Mouse (Mus musculus) liver, postnatal 0 days (tissue): ENCODE measurements around the gene Zdhhc18. TPM values are rescaled to one million over a fixed set of nuclear protein-coding genes. Genes with fewer than 3 reads are reported as not detected.
"Not testable (repeated sequence)": the region's sequence is repeated elsewhere in the genome, so short reads cannot be mapped to it uniquely, and the experiment has no call there.

Experiments
- ATAC-seq: fragments of 200-750 bp; cut with Nextera tagmentation; 2 replicates; pipeline ENCODE4 v1.8.0; 2017; ENCODE audit warnings: mild to moderate bottlenecking, moderate library complexity
- DNase-seq: peaks from one replicate; pipeline ENCODE4 v3.0.0-alpha.2; 2016
- H3K27ac ChIP-seq: fragments of 300-500 bp; sonication (generic); 2 replicates; pipeline ENCODE4 v1.5.1; 2014; ENCODE audit warnings: antibody characterized with exemption, moderate library complexity, mild to moderate bottlenecking, low read depth
- H3K27me3 ChIP-seq: fragments of 300-500 bp; sonication (generic); 2 replicates; pipeline ENCODE4 v1.6.1; 2014; ENCODE audit warnings: low read length, control low read depth, mixed read lengths; ENCODE audit not compliant: insufficient read depth
- H3K36me3 ChIP-seq: fragments of 300-500 bp; sonication (generic); replicated peaks from 2 replicates; pipeline ENCODE4 v1.6.1; 2014; ENCODE audit warnings: mild to moderate bottlenecking, control low read depth, low read length, moderate library complexity, mixed read lengths; ENCODE audit not compliant: insufficient read depth
- H3K4me1 ChIP-seq: fragments of 300-500 bp; sonication (generic); 2 replicates; pipeline ENCODE4 v1.6.1; 2014; ENCODE audit warnings: antibody characterized with exemption, mild to moderate bottlenecking, control low read depth; ENCODE audit not compliant: insufficient read depth
- H3K4me2 ChIP-seq: fragments of 300-500 bp; sonication (generic); 2 replicates; pipeline ENCODE4 v1.6.1; 2014; ENCODE audit warnings: low read depth, mild to moderate bottlenecking, low read length, moderate library complexity, mixed read lengths
- H3K4me3 ChIP-seq: fragments of 300-500 bp; sonication (generic); 2 replicates; pipeline ENCODE4 v1.5.1; 2014; ENCODE audit warnings: low read depth, low read length
- H3K9ac ChIP-seq: fragments of 300-500 bp; sonication (generic); replicated peaks from 2 replicates; pipeline ENCODE4 v1.6.1; 2014; ENCODE audit warnings: mild to moderate bottlenecking, moderate library complexity
- H3K9me3 ChIP-seq: fragments of 300-500 bp; sonication (generic); 2 replicates; pipeline ENCODE4 v1.6.1; 2016; ENCODE audit warnings: mild to moderate bottlenecking, control low read depth, low read length, mixed read lengths
- CTCF ChIP-seq: sonication (generic); IDR thresholded peaks from 2 replicates; pipeline ENCODE4 v1.5.1; 2016; ENCODE audit warnings: antibody characterized with exemption, low read depth
- EP300 ChIP-seq: IDR thresholded peaks from 2 replicates; pipeline ENCODE4 v1.6.1; 2016; ENCODE audit warnings: antibody characterized with exemption, low read depth, mild to moderate bottlenecking
- WGBS: fragments of 180-500 bp; shearing (Covaris S2); extraction: QIAGEN DNeasy Blood & Tissue Kit; methylation state at CpG from one replicate; pipeline ENCODE4 v1.1.7; 2014; ENCODE audit not compliant: insufficient replicate concordance; 5-methylcytosine and 5-hydroxymethylcytosine counted together
- polyA plus RNA-seq: library from polyadenylated mRNA; unstranded; fragments of >200 nt; fragmentation: Nextera tagmentation; extraction: Ambion mirVana; gene quantifications from 2 replicates; pipeline ENCODE4 v1.2.1, GENCODE M21; 2015

The Zdhhc18 gene
- polyA plus RNA-seq, 1 experiment from 2014 or later, result 2.6 TPM

- 77% methylated on average over 10 of the region's 10 CpGs for WGBS
- Histone ChIP-seq H3K4me1 (peaks cover 5% of the 10 kb centered on the region; the same call in 1 of the 2 replicates), H3K27ac (no peak overlapping the region), H3K27me3 (no peaks in the 10 kb centered on the region), H3K9ac (no peak overlapping the region), H3K4me3 (no peak overlapping the region), H3K4me2 (no peak overlapping the region), H3K9me3 (no peaks in the 10 kb centered on the region), H3K36me3 (no peaks in the 10 kb centered on the region)
- TF ChIP-seq EP300, result no peak
- TF ChIP-seq CTCF, result no peak
- DNase-seq (no peak), ATAC-seq (no peak)
These were observed 2.8 kb upstream of the Zdhhc18 start for GRCm38 (mm10) chr4:133652746-133653145.

GRCm38 (mm10) chr4:133651986-133652385 lies 2.0 kb upstream of the Zdhhc18 start:
- H3K36me3 ChIP-seq, result no peaks in the 10 kb centered on the region
- no peak for ATAC-seq
- WGBS, result 74% methylated on average over 4 of the region's 4 CpGs
- H3K27ac ChIP-seq, result 0 out of 2 replicates have a peak overlapping the region, but pooled peaks have one; percentile 6
- DNase-seq, result no peak
- no peaks in the 10 kb centered on the region for H3K27me3 ChIP-seq
- peaks cover 5% of the 10 kb centered on the region; the same call in 1 of the 2 replicates for H3K4me1 ChIP-seq
- no peak for TF ChIP-seq CTCF
- no peak for TF ChIP-seq EP300
- H3K9me3 ChIP-seq, result no peaks in the 10 kb centered on the region
- H3K9ac ChIP-seq, result no peak overlapping the region
- no peak overlapping the region for H3K4me2 ChIP-seq
- no peak overlapping the region for H3K4me3 ChIP-seq

GRCm38 (mm10) chr4:133651445-133651844 lies 1.5 kb upstream of the Zdhhc18 start:
- TF ChIP-seq CTCF, result no peak
- no peak for TF ChIP-seq EP300
- WGBS, result 46% methylated on average over 10 of the region's 10 CpGs
- no peak for DNase-seq
- H3K4me2 ChIP-seq, result no peak overlapping the region
- peaks cover 5% of the 10 kb centered on the region; the same call in 1 of the 2 replicates for H3K4me1 ChIP-seq
- peak; percentile 24; the same call in 1 of the 2 replicates for ATAC-seq
- no peaks in the 10 kb centered on the region for H3K27me3 ChIP-seq
- H3K27ac ChIP-seq, result peak overlapping the region; percentile 7; the same call in 1 of the 2 replicates
- H3K36me3 ChIP-seq, result no peaks in the 10 kb centered on the region
- no peak overlapping the region for H3K9ac ChIP-seq
- no peaks in the 10 kb centered on the region for H3K9me3 ChIP-seq
- H3K4me3 ChIP-seq, result no peak overlapping the region

- not testable (repeated sequence) for ATAC-seq
These were observed 490 bp downstream of the Zdhhc18 start for GRCm38 (mm10) chr4:133649464-133649863.

GRCm38 (mm10) chr4:133645680-133646079 lies 4.3 kb downstream of the Zdhhc18 start:
- H3K4me2 ChIP-seq, result no peak overlapping the region
- 65% methylated on average over 21 of the region's 21 CpGs for WGBS
- no peak for DNase-seq
- TF ChIP-seq EP300 (no peak), CTCF (no peak)
- no peaks in the 10 kb centered on the region for H3K9me3 ChIP-seq
- peaks cover 5% of the 10 kb centered on the region; the same call in 1 of the 2 replicates for H3K4me1 ChIP-seq
- no peak overlapping the region for H3K27ac ChIP-seq
- ATAC-seq, result no peak
- H3K27me3 ChIP-seq, result no peaks in the 10 kb centered on the region
- H3K4me3 ChIP-seq, result no peak overlapping the region
- H3K36me3 ChIP-seq, result no peaks in the 10 kb centered on the region
- H3K9ac ChIP-seq, result no peak overlapping the region

More at GRCm38 (mm10) chr4:133649464-133649863, 490 bp downstream of the Zdhhc18 start:
- H3K9ac ChIP-seq, H3K36me3 ChIP-seq, H3K9me3 ChIP-seq, H3K27me3 ChIP-seq, DNase-seq, H3K4me1 ChIP-seq: not testable (repeated sequence)
- 75% methylated on average over 5 of the region's 5 CpGs for WGBS
- H3K4me3 ChIP-seq, result peak overlapping the region; percentile 37
- peak overlapping the region; percentile 22; the same call in 1 of the 2 replicates for H3K27ac ChIP-seq
- peak overlapping the region; percentile 69 for H3K4me2 ChIP-seq

GRCm38 (mm10) chr4:133645195-133645594 lies 4.8 kb downstream of the Zdhhc18 start:
- peaks cover 5% of the 10 kb centered on the region; the same call in 1 of the 2 replicates for H3K4me1 ChIP-seq
- 81% methylated on average over 3 of the region's 3 CpGs for WGBS
- H3K27me3 ChIP-seq, result no peaks in the 10 kb centered on the region
- DNase-seq (no peak), ATAC-seq (no peak)
- H3K9me3 ChIP-seq, result no peaks in the 10 kb centered on the region
- H3K4me3 ChIP-seq, result no peak overlapping the region
- TF ChIP-seq CTCF, result peak; percentile 40
- no peak for TF ChIP-seq EP300
- H3K9ac ChIP-seq, result no peak overlapping the region
- no peak overlapping the region for H3K4me2 ChIP-seq
- no peaks in the 10 kb centered on the region for H3K36me3 ChIP-seq
- H3K27ac ChIP-seq, result no peak overlapping the region

GRCm38 (mm10) chr4:133634043-133634410 lies 15.9 kb downstream of the Zdhhc18 start:
- Histone ChIP-seq H3K9ac (no peak overlapping the region), H3K4me3 (no peak overlapping the region), H3K36me3 (no peaks in the 10 kb centered on the region), H3K9me3 (no peaks in the 10 kb centered on the region), H3K4me2 (0 out of 2 replicates have a peak overlapping the region, but pooled peaks have one; percentile 97), H3K27me3 (no peaks in the 10 kb centered on the region), H3K4me1 (peaks cover 22% of the 10 kb centered on the region), H3K27ac (no peak overlapping the region)
- no peak for DNase-seq
- WGBS, result 68% methylated on average over 5 of the region's 5 CpGs
- TF ChIP-seq CTCF, result no peak
- TF ChIP-seq EP300, result no peak
- no peak for ATAC-seq
